Mouse (Mus musculus) limb, embryonic 13.5 days (tissue): ENCODE measurements around the gene Rtl6. TPM values are rescaled to one million over a fixed set of nuclear protein-coding genes. Genes with fewer than 3 reads are reported as not detected.

Source experiments
- ATAC-seq: fragments of 200-750 bp; cut with Nextera tagmentation; 2 replicates; pipeline ENCODE4 v1.8.0; 2017; ENCODE audit warnings: low read depth, moderate number of reproducible peaks, moderate TSS enrichment; ENCODE audit not compliant: low FRiP score
- H3K27ac ChIP-seq: fragments of 300-500 bp; sonication (generic); 2 replicates; pipeline ENCODE4 v1.5.1; 2015; ENCODE audit warnings: inconsistent platforms, mild to moderate bottlenecking, moderate library complexity
- H3K27me3 ChIP-seq: fragments of 300-500 bp; sonication (generic); 2 replicates; pipeline ENCODE4 v1.6.1; 2015; ENCODE audit warnings: mild to moderate bottlenecking, inconsistent platforms
- H3K36me3 ChIP-seq: fragments of 300-500 bp; sonication (generic); 2 replicates; pipeline ENCODE4 v1.6.1; 2015; ENCODE audit warnings: inconsistent platforms, mild to moderate bottlenecking, moderate library complexity
- H3K4me1 ChIP-seq: fragments of 300-500 bp; sonication (generic); 2 replicates; pipeline ENCODE4 v1.6.1; 2015; ENCODE audit warnings: inconsistent platforms
- H3K4me2 ChIP-seq: fragments of 300-500 bp; sonication (generic); replicated peaks from 2 replicates; pipeline ENCODE4 v1.6.1; 2015; ENCODE audit warnings: inconsistent platforms, mild to moderate bottlenecking, moderate library complexity
- H3K4me3 ChIP-seq: fragments of 300-500 bp; sonication (generic); 2 replicates; pipeline ENCODE4 v1.5.1; 2015; ENCODE audit warnings: moderate library complexity, mild to moderate bottlenecking, inconsistent platforms
- H3K9ac ChIP-seq: fragments of 300-500 bp; sonication (generic); 2 replicates; pipeline ENCODE4 v1.6.1; 2015; ENCODE audit warnings: mild to moderate bottlenecking, inconsistent platforms
- H3K9me3 ChIP-seq: fragments of 300-500 bp; sonication (generic); 2 replicates; pipeline ENCODE4 v1.6.1; 2016; ENCODE audit warnings: inconsistent platforms
- WGBS: fragments of 180-500 bp; shearing (Covaris S2); methylation state at CpG from one replicate; pipeline ENCODE4 v1.1.7; 2015; 5-methylcytosine and 5-hydroxymethylcytosine counted together
- polyA plus RNA-seq: library from polyadenylated mRNA; unstranded; fragments of >200 nt; fragmentation: Nextera tagmentation; extraction: Ambion mirVana; gene quantifications from 2 replicates; pipeline ENCODE4 v1.2.1, GENCODE M21; 2015

Rtl6 gene
- polyA plus RNA-seq, 1 experiment from 2014 or later = 25.2 TPM

DNA sequence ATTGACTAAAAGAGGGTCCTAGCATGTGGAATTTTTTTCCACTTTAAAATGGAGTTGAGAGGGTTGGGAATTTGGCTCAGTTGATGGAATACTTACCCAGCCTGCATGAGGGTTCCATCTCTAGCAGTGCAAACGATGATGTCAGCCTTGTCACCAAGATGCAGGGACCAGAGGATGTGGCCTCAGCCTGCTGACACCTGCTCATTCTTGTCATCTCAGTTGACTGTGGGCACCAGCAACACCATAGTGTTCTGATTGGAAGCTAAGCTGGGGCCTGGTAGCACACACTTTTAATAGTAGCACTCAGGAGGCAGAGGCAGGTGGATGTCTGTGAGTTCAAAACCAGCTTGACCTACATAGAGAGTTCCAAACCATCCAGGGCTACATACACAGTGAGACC, 21.0 kb upstream of the Rtl6 start:
- no peak overlapping the region for H3K4me2 ChIP-seq
- WGBS = 84% methylated on average over 1 of the region's 1 CpGs
- no peak overlapping the region for H3K4me3 ChIP-seq
- ATAC-seq = no peak
- no peak overlapping the region for H3K9ac ChIP-seq
- no peaks in the 10 kb centered on the region for H3K27me3 ChIP-seq
- no peaks in the 10 kb centered on the region for H3K4me1 ChIP-seq
- H3K9me3 ChIP-seq = peaks cover 6% of the 10 kb centered on the region; the same call in 1 of the 2 replicates
- H3K27ac ChIP-seq = no peak overlapping the region
- H3K36me3 ChIP-seq = no peaks in the 10 kb centered on the region

DNA sequence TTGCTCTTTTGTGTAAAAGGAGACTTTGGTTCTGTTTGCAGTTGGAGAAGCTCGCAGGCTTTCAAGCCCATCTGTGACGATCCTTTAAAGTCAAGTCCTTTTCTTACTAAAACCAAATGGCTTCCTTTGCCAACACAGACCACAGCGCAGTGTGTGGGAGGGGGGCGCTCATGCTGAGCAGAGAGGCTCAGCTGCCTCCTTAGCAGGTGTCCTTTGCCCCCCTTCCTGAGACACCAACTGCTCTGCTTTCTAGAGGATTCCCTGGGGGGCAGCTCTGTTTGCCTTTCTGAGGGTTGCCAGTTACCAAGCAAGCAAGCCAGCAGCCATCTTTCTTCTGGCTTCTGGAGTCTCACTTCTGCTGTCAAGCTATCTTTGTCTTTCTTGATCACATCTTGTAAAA, 19.4 kb upstream of the Rtl6 start:
- WGBS = 40% methylated on average over 4 of the region's 4 CpGs

DNA sequence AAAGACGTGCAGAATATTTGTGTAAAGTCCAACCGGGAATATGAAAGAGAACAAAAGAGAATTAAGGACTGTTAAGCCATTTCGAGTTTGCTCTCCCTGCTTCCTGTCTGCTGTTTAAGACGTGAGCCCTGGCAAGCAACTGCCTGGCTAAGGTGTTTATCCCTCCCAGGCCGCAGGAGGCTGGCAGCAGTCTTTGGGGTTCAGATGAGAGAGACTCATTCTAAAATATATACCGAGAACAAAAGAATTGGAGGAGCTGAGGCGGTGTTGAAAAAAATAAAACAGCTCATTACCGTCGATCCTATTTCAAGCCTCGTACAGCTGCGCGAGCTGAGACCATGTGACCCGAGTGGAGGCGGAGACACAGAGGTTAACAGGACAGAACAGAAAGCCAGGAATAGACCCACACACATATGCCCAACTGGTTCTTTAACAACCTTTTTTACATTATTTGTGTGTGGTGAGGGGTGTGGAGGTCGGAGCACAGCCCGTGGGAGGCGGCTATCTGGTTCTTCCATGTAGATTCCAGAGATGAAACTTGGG, 9.0 kb upstream of the Rtl6 start:
- ATAC-seq = peak; percentile 81
- H3K27me3 ChIP-seq = no peaks in the 10 kb centered on the region
- H3K4me1 ChIP-seq = no peaks in the 10 kb centered on the region
- WGBS = 37% methylated on average over 17 of the region's 17 CpGs
- no peaks in the 10 kb centered on the region; the same call in 1 of the 2 replicates for H3K9me3 ChIP-seq
- H3K36me3 ChIP-seq = no peaks in the 10 kb centered on the region
- no peak overlapping the region for H3K4me3 ChIP-seq
- peak overlapping the region; percentile 72 for H3K27ac ChIP-seq
- no peak overlapping the region for H3K9ac ChIP-seq
- H3K4me2 ChIP-seq = peak overlapping the region; percentile 41

More for the DNA sequence above, 19.4 kb upstream of the Rtl6 start:
- Histone ChIP-seq H3K4me3 (no peak overlapping the region), H3K36me3 (no peaks in the 10 kb centered on the region), H3K9me3 (peaks cover 6% of the 10 kb centered on the region; the same call in 1 of the 2 replicates), H3K4me2 (no peak overlapping the region), H3K4me1 (no peaks in the 10 kb centered on the region), H3K9ac (no peak overlapping the region), H3K27me3 (no peaks in the 10 kb centered on the region), H3K27ac (no peak overlapping the region)
- no peak for ATAC-seq

DNA sequence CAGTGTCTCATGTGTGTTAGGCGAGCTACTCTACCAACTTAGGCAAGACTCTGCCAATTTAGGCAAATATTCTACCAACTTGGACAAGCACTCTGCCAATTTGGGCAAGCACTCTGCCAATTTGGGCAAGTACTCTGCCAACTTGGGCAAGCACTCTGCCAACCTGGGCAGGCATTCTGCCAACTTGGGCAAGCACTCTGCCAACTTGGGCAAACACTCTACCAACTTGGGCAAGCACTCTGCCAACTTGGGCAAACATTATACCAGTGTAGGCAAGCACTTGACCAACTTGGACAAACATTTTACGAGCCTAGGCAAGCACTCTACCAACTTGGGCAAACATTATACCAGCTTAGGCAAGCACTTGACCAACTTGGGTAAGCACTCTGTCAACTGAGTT, 3.9 kb upstream of the Rtl6 start:
- Histone ChIP-seq H3K36me3 (peaks cover 3% of the 10 kb centered on the region), H3K27ac (no peak overlapping the region), H3K9me3 (no peaks in the 10 kb centered on the region; the same call in 1 of the 2 replicates), H3K27me3 (no peaks in the 10 kb centered on the region), H3K4me1 (peaks cover 7% of the 10 kb centered on the region), H3K4me2 (no peak overlapping the region), H3K4me3 (no peak overlapping the region), H3K9ac (no peak overlapping the region)
- WGBS = 78% methylated on average over 2 of the region's 2 CpGs
- no peak for ATAC-seq

DNA sequence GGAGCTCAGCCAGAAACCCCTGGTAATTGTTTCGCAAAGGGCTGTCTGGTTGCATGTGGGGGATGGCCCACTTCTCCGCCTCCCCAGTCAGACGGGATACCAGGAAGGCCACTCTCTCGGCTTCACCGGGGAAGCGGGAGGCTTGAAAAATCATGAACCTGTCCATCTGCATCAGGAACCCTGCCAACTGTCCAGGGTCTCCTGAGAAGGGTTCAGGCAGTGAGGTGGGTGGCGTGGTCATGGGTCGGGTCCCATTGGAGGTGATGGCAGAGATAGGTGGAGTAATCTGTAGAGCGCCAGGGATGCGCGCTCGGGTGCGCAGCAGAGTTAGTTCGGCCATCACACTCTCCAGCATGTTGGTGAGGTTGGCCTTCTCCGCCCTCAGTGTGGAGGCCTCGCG, 949 bp downstream of the Rtl6 start:
- Histone ChIP-seq H3K9ac (no peak overlapping the region), H3K36me3 (peaks cover 39% of the 10 kb centered on the region), H3K27ac (no peak overlapping the region), H3K27me3 (no peaks in the 10 kb centered on the region), H3K4me1 (peaks cover 27% of the 10 kb centered on the region), H3K9me3 (no peaks in the 10 kb centered on the region), H3K4me3 (peak overlapping the region; percentile 72), H3K4me2 (peak overlapping the region; percentile 72)
- ATAC-seq = no peak
- 96% methylated on average over 17 of the region's 17 CpGs for WGBS

DNA sequence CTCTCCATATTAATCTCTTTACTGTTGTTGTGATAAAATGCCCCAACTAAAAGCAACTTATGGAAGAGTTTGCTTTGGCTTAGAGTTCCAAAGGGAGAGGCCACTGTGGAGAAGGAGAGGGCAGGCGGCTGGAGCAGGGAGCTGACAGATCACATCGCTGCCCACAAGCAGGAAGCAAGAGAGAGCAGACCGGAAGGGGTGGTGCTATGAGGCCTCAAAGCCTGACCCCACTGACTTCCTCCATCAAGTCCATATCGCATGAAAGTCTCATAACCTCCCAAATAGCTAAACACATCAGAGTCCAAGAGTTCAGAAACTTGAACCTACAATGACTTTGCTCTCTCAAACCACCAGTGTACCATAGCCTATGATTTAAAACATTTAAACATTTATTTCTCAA, 6.6 kb downstream of the Rtl6 start:
- Histone ChIP-seq H3K4me3 (no peak overlapping the region), H3K4me1 (peaks cover 17% of the 10 kb centered on the region), H3K4me2 (no peak overlapping the region), H3K9ac (no peak overlapping the region), H3K27me3 (no peaks in the 10 kb centered on the region), H3K27ac (no peak overlapping the region), H3K9me3 (no peaks in the 10 kb centered on the region), H3K36me3 (peaks cover 32% of the 10 kb centered on the region)
- 85% methylated on average over 4 of the region's 4 CpGs for WGBS
- ATAC-seq = no peak

DNA sequence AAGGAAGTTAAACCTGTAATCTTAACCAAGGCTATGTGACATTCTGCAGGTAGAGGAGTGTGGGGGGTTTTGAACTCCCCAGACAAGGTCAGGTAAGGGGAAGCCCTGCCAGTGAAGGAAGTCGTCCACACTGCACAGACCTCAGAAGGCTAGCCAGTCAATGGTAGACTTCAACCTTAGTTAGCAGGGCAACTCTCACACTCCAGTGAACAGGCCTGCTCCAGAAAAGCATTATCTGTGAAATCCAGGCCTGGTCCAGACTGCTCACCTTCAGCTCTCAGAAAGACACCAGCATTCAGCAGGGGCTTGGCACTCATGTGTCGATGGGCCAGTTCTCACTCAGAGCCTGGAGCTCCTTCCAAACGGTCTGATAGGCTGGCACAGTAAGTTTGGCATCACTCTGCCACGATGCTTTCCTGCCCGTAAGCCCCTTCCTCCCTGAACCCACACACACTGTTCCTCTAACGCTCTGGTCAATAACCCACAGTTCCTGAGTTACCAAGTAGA, 8.3 kb downstream of the Rtl6 start:
- Histone ChIP-seq H3K27me3 (no peaks in the 10 kb centered on the region), H3K4me2 (no peak overlapping the region), H3K27ac (no peak overlapping the region), H3K4me1 (peaks cover 11% of the 10 kb centered on the region), H3K36me3 (peaks cover 14% of the 10 kb centered on the region), H3K9ac (no peak overlapping the region), H3K4me3 (no peak overlapping the region), H3K9me3 (no peaks in the 10 kb centered on the region)
- ATAC-seq = no peak
- WGBS = 88% methylated on average over 6 of the region's 6 CpGs

DNA sequence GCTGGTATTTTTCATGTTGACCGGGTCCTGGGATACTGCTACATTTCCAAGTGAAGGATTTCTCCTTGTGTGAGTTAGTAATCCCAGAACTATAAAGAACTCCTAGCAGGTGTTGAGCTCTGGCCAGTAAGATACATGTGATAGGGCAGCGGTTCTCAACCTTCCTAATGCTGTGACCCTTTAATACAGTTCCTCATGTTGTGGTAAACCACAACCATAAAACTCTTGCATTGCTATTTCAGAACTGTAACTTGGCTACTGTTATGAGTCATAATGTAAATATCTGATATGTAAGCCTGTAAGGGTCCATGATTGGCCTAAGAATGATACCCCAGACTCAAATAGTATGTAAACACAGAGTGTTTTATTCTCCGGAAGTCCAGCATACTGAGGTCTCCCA, 11.6 kb downstream of the Rtl6 start:
- Histone ChIP-seq H3K4me3 (no peak overlapping the region), H3K4me1 (peaks cover 5% of the 10 kb centered on the region; the same call in 1 of the 2 replicates), H3K9me3 (no peaks in the 10 kb centered on the region), H3K27me3 (no peaks in the 10 kb centered on the region), H3K4me2 (no peak overlapping the region), H3K27ac (no peak overlapping the region), H3K9ac (no peak overlapping the region), H3K36me3 (no peaks in the 10 kb centered on the region)
- no peak for ATAC-seq
- WGBS = 88% methylated on average over 3 of the region's 3 CpGs

DNA sequence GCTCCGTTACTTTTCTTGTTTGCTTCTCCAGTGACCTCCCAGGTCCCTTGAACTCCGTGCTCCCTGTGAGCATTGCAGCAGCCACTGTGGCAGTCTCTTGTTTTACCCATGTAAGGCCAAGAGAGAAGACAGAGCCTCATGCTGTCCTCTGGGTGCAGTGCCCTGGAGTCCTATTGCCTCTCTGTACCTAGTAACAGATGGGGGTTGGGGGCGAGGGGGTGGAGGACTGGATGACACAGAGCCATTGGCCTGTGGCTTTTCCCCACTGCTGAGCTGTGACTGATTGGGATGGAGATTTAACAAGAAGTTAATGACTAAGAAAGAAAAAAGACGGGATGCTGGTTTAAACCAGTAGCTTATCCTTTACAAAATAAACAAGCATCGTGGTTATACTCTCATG, 16.4 kb downstream of the Rtl6 start:
- no peaks in the 10 kb centered on the region for H3K36me3 ChIP-seq
- H3K9ac ChIP-seq = no peak overlapping the region
- no peaks in the 10 kb centered on the region for H3K9me3 ChIP-seq
- no peak for ATAC-seq
- H3K4me1 ChIP-seq = peaks cover 5% of the 10 kb centered on the region; the same call in 1 of the 2 replicates
- 73% methylated on average over 5 of the region's 5 CpGs for WGBS
- no peak overlapping the region for H3K27ac ChIP-seq
- H3K27me3 ChIP-seq = no peaks in the 10 kb centered on the region
- H3K4me3 ChIP-seq = no peak overlapping the region
- no peak overlapping the region for H3K4me2 ChIP-seq

DNA sequence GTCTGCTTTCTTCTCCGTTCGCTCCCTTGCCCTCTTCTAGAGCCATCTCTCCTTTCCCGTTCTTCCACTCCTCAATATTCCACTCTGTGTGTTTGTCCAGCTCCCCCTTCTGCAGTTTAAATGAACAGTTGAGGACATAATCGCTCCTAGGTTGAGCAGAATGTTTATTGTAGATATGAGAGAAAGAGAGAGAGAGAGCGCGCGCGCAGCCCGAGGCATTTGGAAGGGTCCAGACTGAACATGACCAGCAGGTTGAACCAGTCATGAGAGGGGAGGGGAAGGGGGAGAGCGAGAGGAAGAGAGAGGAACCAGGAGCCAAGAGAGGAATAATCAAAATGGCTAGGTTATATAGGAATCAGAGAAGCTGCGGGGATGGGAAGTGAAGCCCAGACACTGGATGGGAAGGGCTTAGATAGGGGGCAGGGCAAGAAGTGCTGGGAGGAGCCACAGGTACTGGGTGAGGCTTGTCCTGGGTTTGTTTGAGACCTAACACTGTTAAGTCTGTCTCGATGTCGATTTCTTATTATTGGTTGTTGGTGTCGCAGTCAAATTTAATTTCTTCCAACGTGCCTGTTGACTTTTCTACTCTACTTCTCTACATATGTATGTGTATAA, 18.5 kb downstream of the Rtl6 start:
- ATAC-seq = no peak
- Histone ChIP-seq H3K4me2 (no peak overlapping the region), H3K4me3 (no peak overlapping the region), H3K9me3 (0 out of 2 replicates have a peak, but pooled peaks cover 9% of the 10 kb centered on the region), H3K9ac (no peak overlapping the region), H3K36me3 (no peaks in the 10 kb centered on the region), H3K27me3 (no peaks in the 10 kb centered on the region), H3K4me1 (no peaks in the 10 kb centered on the region), H3K27ac (no peak overlapping the region)
- WGBS = 79% methylated on average over 15 of the region's 15 CpGs

DNA sequence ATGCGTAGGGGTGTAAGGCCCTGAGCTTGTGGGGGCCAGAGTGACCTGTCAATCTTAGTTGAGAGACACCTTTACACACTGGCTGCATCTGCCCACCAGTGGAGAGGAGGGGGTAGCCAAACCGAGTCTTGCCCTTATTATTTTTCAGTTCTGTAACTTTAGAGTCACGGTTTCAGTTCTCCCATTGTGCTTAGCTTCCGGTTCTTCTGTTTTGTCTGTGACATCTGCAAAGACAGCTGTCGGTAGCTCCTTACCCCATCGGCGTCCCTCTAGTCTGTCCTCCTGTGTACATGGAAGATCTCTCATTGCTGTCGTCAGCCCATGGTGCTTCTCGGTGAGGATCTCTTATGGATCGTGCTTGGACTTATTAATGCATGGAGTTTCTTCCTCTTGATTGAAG, 20.5 kb downstream of the Rtl6 start:
- H3K4me2 ChIP-seq = no peak overlapping the region
- H3K36me3 ChIP-seq = no peaks in the 10 kb centered on the region
- peaks cover 5% of the 10 kb centered on the region for H3K4me1 ChIP-seq
- no peak overlapping the region for H3K4me3 ChIP-seq
- H3K9me3 ChIP-seq = 0 out of 2 replicates have a peak, but pooled peaks cover 9% of the 10 kb centered on the region
- no peaks in the 10 kb centered on the region for H3K27me3 ChIP-seq
- WGBS = 93% methylated on average over 10 of the region's 10 CpGs
- H3K27ac ChIP-seq = no peak overlapping the region
- no peak for ATAC-seq
- H3K9ac ChIP-seq = no peak overlapping the region

DNA sequence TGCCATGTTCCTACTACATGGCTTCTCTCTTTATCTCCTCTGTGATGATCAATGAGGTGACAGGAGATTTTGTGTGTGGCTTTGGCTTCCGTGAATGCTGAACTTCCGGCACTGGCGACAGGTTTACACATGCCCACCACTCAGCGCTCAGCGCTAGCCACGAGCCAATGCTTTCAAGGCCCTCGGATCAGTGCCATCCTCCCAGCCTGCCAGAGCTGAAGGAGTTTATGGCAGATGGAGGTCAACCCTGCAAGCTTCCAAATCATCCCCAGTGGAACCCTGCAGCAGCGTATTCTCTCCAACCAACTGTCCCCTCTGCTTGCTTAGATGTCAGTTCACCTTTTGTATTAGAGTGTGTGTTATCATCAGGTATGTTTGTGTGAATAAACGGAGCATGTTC, 21.0 kb downstream of the Rtl6 start:
- Histone ChIP-seq H3K4me2 (no peak overlapping the region), H3K4me3 (no peak overlapping the region), H3K36me3 (no peaks in the 10 kb centered on the region), H3K4me1 (peaks cover 9% of the 10 kb centered on the region), H3K9ac (no peak overlapping the region), H3K9me3 (0 out of 2 replicates have a peak, but pooled peaks cover 9% of the 10 kb centered on the region), H3K27me3 (no peaks in the 10 kb centered on the region), H3K27ac (no peak overlapping the region)
- ATAC-seq = no peak
- WGBS = 93% methylated on average over 9 of the region's 9 CpGs

DNA sequence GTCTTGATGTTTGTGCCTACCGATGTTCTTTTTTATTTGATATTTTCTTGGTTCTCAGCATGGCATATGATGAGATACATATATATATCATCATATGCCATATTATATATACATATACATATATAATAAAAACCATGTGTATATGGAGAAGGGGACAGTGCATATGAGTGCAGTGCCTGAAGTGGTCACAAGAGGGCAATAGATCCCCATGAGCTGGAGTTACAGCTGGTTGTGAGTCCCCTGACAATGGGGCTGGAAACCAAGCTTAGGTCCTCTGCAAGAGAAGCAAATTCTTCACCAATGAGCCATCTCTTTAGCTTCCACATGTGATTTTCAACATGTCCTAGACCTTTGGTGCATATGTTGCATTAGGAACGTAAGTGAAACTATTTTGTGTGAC, 21.7 kb downstream of the Rtl6 start:
- no peak overlapping the region for H3K9ac ChIP-seq
- no peaks in the 10 kb centered on the region for H3K36me3 ChIP-seq
- 93% methylated on average over 2 of the region's 2 CpGs for WGBS
- no peaks in the 10 kb centered on the region for H3K27me3 ChIP-seq
- H3K4me1 ChIP-seq = peaks cover 14% of the 10 kb centered on the region
- H3K4me3 ChIP-seq = no peak overlapping the region
- H3K27ac ChIP-seq = no peak overlapping the region
- 0 out of 2 replicates have a peak, but pooled peaks cover 9% of the 10 kb centered on the region for H3K9me3 ChIP-seq
- ATAC-seq = no peak
- H3K4me2 ChIP-seq = no peak overlapping the region
